ENCODE assay signal across 16 mouse cellular contexts in genomic region chr13:109190652-109191051, GRCm38 (mm10).
"Had no signal": no experiment of that assay in that cellular context is flagged by ENCODE, and none has a peak within 500 bp of the region (broad histone marks: within the 10 kb centered on the region; RNA-seq: fewer than 3 reads in every experiment).

No protein-coding gene starts in this region.

- H3K4me2 ChIP-seq: neural tube, embryonic 13.5 days; neural tube, embryonic 15.5 days; stomach, embryonic 15.5 days had no signal

- H3K4me3 ChIP-seq: neural tube, embryonic 13.5 days; neural tube, embryonic 15.5 days; stomach, embryonic 15.5 days had no signal

- H3K36me3 ChIP-seq: neural tube, embryonic 13.5 days; neural tube, embryonic 15.5 days; stomach, embryonic 15.5 days had no signal

- H3K27ac ChIP-seq: neural tube, embryonic 13.5 days; neural tube, embryonic 15.5 days; stomach, embryonic 15.5 days; stomach, postnatal 0 days had no signal

- H3K9me3 ChIP-seq: neural tube, embryonic 13.5 days; neural tube, embryonic 15.5 days; stomach, embryonic 15.5 days had no signal

- H3K9ac ChIP-seq: neural tube, embryonic 13.5 days; neural tube, embryonic 15.5 days; stomach, embryonic 15.5 days had no signal

- DNase-seq: retina, postnatal 1 day; right cerebral cortex, adult 18-20 months; right cerebral cortex, postnatal 14 days; right cerebral cortex, postnatal 25 days; right cerebral cortex, postnatal 4 days; spleen, adult 18-20 months; thymus, adult 18-20 months; thymus, adult 2 months; thymus, postnatal 14 days; thymus, postnatal 25 days; thymus, postnatal 36 days; thymus, postnatal 4 days had no signal

- H3K27me3 ChIP-seq: neural tube, embryonic 13.5 days; neural tube, embryonic 15.5 days; stomach, embryonic 15.5 days had no signal

- H3K4me1 ChIP-seq: neural tube, embryonic 13.5 days; neural tube, embryonic 15.5 days; stomach, embryonic 15.5 days had no signal
